Mouse (Mus musculus) MEL-GATA-1-ER (cell line): ENCODE data around the gene Dusp5.

Experiments
- DNase-seq: peaks from one replicate; pipeline ENCODE4 v3.0.0-alpha.2; 2012; ENCODE audit warnings: low read depth; ENCODE audit errors: extremely low read depth

Dusp5 gene

GRCm38 (mm10) chr19:53543602-53544001, 14.7 kb downstream of the Dusp5 start:
- no peak for DNase-seq

- no peak for DNase-seq
These were observed 16.1 kb downstream of the Dusp5 start for GRCm38 (mm10) chr19:53544923-53545561.

DNA sequence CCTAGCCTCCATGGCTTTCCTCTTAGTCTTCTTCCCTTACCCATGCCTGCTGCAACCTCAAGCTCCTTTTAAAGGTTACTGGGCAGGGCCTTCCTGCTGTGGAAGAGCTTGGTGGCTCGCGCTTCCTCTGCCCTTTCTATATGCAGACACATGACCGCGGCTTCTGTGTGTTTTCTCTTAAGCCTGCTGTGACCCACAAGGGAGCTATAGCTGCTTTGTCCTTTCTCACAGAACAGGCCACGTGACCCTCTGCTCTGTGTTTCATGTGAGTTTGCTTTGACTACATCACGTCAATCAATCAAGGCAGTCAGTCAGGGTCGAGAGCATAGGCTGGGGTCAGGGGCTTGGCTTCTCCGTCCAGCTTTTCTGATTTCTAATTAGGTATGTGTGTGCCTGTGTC, 18.7 kb downstream of the Dusp5 start:
- DNase-seq, result no peak

- no peak for DNase-seq
These were observed 22.1 kb downstream of the Dusp5 start for GRCm38 (mm10) chr19:53550972-53551371.

DNA sequence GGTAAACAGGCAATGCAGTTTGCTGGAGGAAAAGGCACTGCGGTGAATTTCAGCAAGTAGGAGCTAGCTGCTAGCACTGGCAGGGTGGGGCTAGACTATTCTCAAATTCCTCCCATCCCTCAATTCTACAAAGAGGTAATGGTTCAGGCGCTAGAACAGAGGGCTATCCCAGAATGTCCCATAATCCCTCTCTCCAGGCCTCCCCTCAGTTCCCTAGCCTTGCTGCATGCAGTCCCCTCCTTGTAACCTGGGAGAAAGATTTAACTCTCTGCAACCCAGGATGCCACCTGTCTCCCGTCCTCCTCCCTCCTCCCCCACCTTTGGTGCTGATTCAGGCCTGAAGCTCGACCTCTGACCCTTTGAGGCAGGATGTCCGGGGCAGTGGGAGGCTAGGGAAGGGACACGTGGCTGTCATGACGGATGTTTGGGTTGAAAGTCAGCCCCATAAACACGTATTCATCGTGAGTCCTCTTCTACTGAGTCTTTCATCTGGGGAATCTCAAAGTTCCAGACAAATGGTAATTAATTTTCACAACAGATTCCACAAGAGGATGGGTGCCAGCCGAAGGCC, 23.4 kb downstream of the Dusp5 start:
- DNase-seq, result no peak

GRCm38 (mm10) chr19:53552795-53553194, 23.9 kb downstream of the Dusp5 start:
- DNase-seq, result no peak

DNA sequence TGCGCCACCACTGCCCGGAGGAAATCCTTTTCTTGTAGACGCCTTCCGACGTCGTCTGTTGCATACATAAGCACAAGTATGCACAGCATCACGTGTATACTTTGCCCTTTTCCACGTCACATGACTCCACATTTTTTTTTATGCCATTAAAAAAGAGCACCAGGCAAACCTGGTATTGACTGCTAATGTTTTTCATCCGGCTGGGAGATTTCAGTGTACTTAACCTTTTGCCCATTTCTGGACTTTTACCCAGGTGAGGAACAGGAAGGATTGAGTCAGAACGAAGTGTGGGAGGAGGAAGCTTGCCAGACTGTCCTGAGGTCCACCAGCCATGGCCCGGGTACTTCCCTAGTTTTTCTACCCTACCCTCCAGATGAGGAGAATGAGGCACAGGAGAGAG, 25.5 kb downstream of the Dusp5 start:
- DNase-seq, result no peak

GRCm38 (mm10) chr19:53554981-53555616, 26.2 kb downstream of the Dusp5 start:
- no peak for DNase-seq

DNA sequence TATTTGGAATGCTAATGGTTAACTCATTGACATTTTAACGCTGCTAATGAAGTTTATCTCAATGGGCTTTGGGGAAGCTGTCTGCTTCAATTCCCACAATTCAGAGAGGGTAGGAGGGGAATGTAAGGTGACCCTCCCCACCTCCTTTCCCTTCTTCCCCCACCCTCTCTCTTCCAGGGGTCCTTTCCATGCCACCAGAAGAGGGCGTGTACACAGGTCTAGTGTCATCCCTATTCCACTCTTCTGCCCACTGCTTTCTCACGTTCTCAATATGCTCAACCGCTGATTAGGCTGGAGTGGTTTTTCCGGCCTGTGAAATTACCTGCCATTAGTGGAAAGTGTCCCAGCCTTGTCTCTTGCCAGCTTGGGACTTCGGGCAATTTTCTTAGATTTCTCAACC, 27.9 kb downstream of the Dusp5 start:
- no peak for DNase-seq

- no peak for DNase-seq
These were observed 28.5 kb downstream of the Dusp5 start for GRCm38 (mm10) chr19:53557267-53557936.

DNA sequence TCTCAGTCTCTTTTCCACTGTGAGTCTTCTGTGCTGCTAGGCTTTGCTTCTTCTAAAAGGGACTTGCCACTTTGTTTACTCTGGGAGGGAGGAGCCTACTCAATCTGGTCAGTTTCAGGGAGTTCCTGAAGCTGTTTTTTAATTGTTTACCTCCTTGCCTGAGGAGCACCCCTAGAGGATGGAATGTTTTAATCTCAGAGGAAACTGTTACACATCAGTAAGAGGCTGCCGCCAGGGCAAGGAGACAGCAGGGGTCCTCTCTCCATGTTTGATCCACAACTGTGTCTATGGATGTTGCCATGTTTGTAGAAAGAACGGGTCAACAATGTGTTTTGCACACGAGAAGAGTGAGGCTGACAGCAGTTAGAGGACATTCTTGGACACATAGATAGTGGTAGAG, 31.5 kb downstream of the Dusp5 start:
- DNase-seq, result no peak

DNA sequence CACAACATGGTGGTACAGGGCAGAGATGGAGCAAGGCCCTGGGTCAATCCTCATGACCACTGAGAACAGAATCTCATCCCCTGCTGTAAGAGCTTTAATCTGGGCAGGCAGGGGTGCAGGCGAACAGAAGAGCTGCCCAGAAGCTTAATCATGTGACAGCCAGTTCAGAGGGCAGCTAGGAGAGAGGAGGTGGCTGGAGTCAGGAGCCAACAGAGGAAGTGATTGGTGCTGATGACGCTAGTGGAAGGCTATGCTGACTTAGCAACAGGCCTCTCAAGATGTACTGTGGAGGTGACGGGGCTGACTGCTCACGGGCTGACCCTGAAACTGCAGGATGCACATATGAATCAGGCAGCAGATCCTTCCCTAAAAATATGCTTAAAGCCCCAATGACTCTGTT, 35.3 kb downstream of the Dusp5 start:
- no peak for DNase-seq

DNA sequence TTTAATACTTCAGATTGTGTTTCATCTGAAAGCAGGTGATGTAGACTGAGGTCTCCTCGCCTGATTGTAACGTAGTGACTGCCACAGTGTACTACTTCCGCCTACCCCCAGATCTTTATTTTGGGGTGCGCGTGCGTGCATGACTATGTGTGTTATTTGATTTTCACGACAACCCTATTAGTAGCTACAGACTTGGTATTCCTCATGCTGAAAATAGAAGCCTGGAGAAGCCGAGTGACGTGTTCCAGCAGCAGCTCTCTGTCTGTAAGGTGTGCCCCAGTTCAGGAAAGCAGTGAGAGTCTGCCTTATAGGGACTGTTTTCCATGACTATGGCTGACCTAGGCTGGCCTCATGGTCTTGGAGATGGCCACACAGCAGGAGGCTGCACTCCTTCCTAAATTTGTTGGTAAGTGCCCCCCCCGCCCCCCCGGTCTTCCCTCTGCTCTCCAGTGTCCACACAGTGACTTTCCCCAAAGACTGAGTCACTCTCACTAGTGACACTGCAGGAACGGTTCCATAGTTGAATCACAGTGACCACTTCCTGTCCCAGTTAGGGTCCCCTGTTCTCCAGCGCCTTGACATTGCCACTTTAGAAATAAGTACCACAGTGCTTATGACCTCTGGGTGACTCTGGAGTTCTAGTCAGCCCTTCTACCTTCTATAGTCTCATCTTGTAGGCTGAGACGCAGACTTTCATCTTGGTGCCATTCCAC, 36.8 kb downstream of the Dusp5 start:
- no peak for DNase-seq

DNA sequence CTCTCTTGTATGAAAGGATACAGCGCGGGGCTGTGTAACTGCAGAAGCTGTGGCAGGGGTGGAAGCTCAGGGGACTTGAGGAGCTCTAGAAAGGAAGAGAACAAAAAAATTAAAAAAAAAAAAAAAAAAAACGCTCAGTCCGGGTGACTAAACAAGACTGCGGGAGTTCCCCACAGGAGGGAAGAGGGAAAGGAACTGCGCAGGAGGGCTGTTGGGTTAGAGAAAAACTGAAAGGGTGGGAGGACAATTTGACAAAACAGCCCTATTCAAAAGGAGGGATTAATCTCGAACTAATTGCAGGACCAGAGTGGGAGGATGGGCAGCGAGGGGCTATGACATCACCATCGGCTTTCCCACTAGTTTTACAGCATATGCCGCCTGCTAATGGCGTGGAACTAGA, 39.0 kb downstream of the Dusp5 start:
- DNase-seq, result no peak

DNA sequence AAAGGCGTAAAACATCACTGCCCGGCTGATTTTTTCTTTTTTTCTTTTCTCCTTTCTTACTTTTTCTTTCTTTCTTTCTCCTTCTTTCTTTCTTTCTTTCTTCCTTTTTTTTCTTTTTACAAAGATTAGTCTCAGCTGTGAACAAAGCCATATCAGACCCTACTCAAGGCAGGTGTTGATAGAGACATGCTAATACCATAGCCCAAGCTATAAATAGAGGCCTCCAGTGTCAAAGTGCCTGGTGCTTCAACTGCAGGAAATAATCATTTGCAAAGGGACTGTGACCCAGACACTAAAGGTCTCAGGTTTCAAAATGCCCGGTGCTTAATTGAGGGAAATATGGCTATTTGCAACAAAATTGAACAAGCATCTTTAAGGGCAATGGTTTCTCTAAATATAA, 39.6 kb downstream of the Dusp5 start:
- no peak for DNase-seq

DNA sequence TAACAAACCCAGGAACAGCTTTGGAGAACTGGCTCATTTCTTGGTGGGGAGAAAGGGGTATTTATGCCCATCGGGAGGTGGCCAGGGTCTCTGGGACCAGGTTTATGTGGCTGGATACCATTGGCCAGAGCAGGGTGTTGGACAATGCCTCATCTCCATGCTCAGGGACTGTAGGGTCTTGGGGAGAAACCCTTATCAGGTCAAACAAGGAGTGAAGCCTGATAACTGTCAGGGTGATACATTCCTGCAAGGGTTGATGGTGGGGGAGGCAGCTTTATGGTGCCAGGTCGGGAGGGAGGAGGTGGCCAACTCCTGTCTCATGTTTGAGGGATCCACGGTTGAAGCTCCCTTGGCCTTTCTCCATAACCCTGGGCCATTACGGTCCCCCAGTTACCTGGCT, 42.1 kb downstream of the Dusp5 start:
- DNase-seq, result no peak

GRCm38 (mm10) chr19:53571501-53572428, 42.9 kb downstream of the Dusp5 start:
- DNase-seq, result no peak

DNA sequence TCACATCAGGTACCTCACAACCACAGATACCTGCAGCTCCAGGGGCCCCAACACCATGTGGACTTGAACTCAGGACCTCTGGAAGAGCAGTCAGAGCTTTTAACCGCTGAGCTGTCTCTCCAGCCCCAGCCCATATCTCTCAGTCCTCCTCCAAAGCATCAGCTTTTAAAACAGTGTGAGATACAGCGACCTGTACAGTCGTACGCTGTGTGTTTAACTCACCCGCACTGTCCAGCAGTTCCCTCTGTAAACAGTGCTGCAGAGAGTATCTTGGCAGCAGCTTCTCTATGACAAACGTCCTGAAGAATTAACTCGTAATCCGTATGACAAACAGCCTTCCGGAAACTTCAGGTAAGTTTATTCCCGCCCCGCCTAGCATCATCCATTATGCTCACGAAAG, 43.7 kb downstream of the Dusp5 start:
- DNase-seq, result no peak

DNA sequence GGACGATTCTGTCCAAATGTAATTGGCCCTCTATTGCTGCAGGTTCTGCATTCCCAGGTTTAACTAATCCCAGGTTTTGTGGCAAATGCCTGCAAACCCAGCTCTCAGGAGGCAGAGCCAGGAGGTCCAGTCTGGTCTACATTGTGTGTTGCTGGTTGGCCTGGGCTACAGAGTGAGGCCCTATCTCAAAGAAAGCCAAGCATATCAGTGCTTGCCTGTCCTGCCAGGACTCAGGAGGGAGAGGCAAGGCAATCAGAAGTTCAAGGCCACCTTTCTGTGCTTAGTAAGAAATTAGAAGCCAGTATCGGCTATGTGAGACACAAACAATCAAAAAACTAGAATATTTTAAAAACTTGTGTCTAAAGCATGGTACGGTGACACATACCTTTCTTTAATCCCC, 44.2 kb downstream of the Dusp5 start:
- no peak for DNase-seq

DNA sequence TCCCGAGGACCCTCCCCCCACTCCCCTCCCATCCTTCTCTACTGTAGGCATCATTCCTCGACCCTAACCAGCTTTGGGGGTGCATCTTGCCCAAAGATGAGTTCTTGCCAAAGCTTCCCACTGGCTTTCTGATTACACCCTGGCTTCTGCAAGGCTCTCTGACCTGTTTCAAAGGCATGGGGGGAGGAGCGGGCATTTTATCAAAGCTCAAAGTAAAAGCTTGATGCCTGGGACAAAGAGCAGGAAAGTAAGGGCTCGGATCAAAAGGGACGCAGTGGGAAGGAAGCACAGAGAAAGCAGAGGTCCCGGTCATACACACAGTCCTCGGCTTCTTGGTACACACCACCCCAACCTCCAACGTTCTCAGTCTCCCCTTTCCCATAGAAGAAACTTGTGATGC, 45.2 kb downstream of the Dusp5 start:
- DNase-seq, result no peak

DNA sequence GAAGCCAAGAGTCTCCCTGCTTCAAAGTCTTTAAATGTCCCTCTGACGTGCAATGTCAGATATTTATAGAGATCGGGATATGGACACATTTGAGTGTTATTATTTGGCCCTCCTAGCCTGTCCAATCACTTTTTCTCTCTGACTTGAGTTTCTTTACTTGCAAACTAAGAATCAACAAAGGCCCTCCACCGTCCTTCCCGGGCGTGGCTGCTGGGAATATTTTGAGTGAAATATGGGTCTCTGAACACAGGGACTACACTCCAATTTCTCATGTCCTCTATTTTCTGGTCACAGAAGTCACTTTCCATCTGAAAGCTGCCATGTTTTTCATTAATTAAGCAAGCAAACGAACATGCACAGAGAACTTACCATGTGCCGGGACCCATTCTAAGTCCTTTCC, 45.6 kb downstream of the Dusp5 start:
- DNase-seq, result no peak
